Mouse (Mus musculus) small intestine, adult 2 months (tissue): Measurements from ENCODE around the gene Dcakd. TPM values are rescaled to one million over a fixed set of nuclear protein-coding genes. Genes with fewer than 3 reads are reported as not detected.

Experiments used
- H3K27ac ChIP-seq: fragments of 200-500 bp; 2 replicates; pipeline ENCODE4 v1.5.1; 2012; ENCODE audit warnings: low read depth, low read length, control low read depth, inconsistent platforms; ENCODE audit not compliant: insufficient read depth
- H3K27me3 ChIP-seq: fragments of 200-500 bp; 2 replicates; pipeline ENCODE4 v1.6.1; 2012; ENCODE audit warnings: mild to moderate bottlenecking, moderate library complexity, low read length, inconsistent platforms; ENCODE audit not compliant: control insufficient read depth, insufficient read depth
- H3K36me3 ChIP-seq: fragments of 200-500 bp; 2 replicates; pipeline ENCODE4 v1.6.1; 2012; ENCODE audit warnings: mild to moderate bottlenecking, low read length, control low read depth, inconsistent platforms; ENCODE audit not compliant: control insufficient read depth, insufficient read depth
- H3K4me1 ChIP-seq: fragments of 200-500 bp; 2 replicates; pipeline ENCODE4 v1.6.1; 2012; ENCODE audit warnings: low read length, inconsistent platforms, mixed read lengths; ENCODE audit not compliant: control insufficient read depth, insufficient read depth, insufficient read length
- H3K4me3 ChIP-seq: fragments of 200-500 bp; 2 replicates; pipeline ENCODE4 v1.5.1; 2012; ENCODE audit warnings: low read depth, mild to moderate bottlenecking, control low read depth, inconsistent platforms, low read length, moderate library complexity
- CTCF ChIP-seq: fragments of 200-500 bp; IDR thresholded peaks from 2 replicates; pipeline ENCODE4 v1.5.1; 2012; ENCODE audit warnings: low read depth, mild to moderate bottlenecking, control low read depth, inconsistent platforms, low read length, moderate library complexity, mixed read lengths; ENCODE audit not compliant: insufficient replicate concordance, insufficient read length; ENCODE audit errors: extremely low read depth
- POLR2A ChIP-seq: fragments of 200-500 bp; IDR thresholded peaks from 2 replicates; pipeline ENCODE4 v1.6.1; 2012; ENCODE audit warnings: low read depth, mild to moderate bottlenecking, control low read depth, inconsistent platforms, low read length, moderate library complexity
- WGBS: fragments of 180-500 bp; shearing (Covaris S2); methylation state at CpG from one replicate; pipeline ENCODE4 v1.1.7; 2018; 5-methylcytosine and 5-hydroxymethylcytosine counted together
- polyA plus RNA-seq: library from polyadenylated mRNA; depleted of rRNA; stranded (reverse); fragments of >200 nt; gene quantifications from 2 replicates; pipeline ENCODE4 v1.2.3, GENCODE M21; 2012

Dcakd gene
- polyA plus RNA-seq, 1 experiment: 57.7 TPM

GRCm38 (mm10) chr11:103069731-103070130 lies 41.6 kb upstream of the Dcakd start:
- H3K27ac ChIP-seq: no peak overlapping the region
- WGBS: 95% methylated on average over 2 of the region's 2 CpGs
- TF ChIP-seq POLR2A: no peak
- TF ChIP-seq CTCF: no peak
- peaks cover 46% of the 10 kb centered on the region for H3K36me3 ChIP-seq
- no peak overlapping the region for H3K4me3 ChIP-seq
- peaks cover 3% of the 10 kb centered on the region; the same call in 1 of the 2 replicates for H3K4me1 ChIP-seq
- no peaks in the 10 kb centered on the region for H3K27me3 ChIP-seq

GRCm38 (mm10) chr11:103068884-103069283 lies 40.8 kb upstream of the Dcakd start:
- Histone ChIP-seq H3K27me3 (no peaks in the 10 kb centered on the region), H3K36me3 (peaks cover 55% of the 10 kb centered on the region), H3K4me3 (no peak overlapping the region), H3K27ac (no peak overlapping the region), H3K4me1 (peaks cover 3% of the 10 kb centered on the region; the same call in 1 of the 2 replicates)
- 92% methylated on average over 11 of the region's 11 CpGs for WGBS
- TF ChIP-seq CTCF: no peak
- no peak for TF ChIP-seq POLR2A

- no peak for TF ChIP-seq CTCF
- no peak for TF ChIP-seq POLR2A
- no peaks in the 10 kb centered on the region for H3K27me3 ChIP-seq
- H3K4me3 ChIP-seq: no peak overlapping the region
- no peak overlapping the region for H3K27ac ChIP-seq
- peaks cover 3% of the 10 kb centered on the region; the same call in 1 of the 2 replicates for H3K4me1 ChIP-seq
- H3K36me3 ChIP-seq: peaks cover 61% of the 10 kb centered on the region
- WGBS: 92% methylated on average over 4 of the region's 4 CpGs
Observed at GRCm38 (mm10) chr11:103068272-103068671, 40.1 kb upstream of the Dcakd start.

GRCm38 (mm10) chr11:103067457-103068001 lies 39.4 kb upstream of the Dcakd start:
- H3K27me3 ChIP-seq: no peaks in the 10 kb centered on the region

GRCm38 (mm10) chr11:103067051-103067361 lies 38.9 kb upstream of the Dcakd start:
- no peak overlapping the region for H3K27ac ChIP-seq
- H3K4me1 ChIP-seq: peaks cover 3% of the 10 kb centered on the region; the same call in 1 of the 2 replicates
- H3K4me3 ChIP-seq: no peak overlapping the region
- TF ChIP-seq CTCF (no peak), POLR2A (no peak)
- no peaks in the 10 kb centered on the region for H3K27me3 ChIP-seq
- 88% methylated on average over 6 of the region's 6 CpGs for WGBS
- H3K36me3 ChIP-seq: peaks cover 66% of the 10 kb centered on the region

More at GRCm38 (mm10) chr11:103067457-103068001, 39.4 kb upstream of the Dcakd start:
- H3K36me3 ChIP-seq: peaks cover 66% of the 10 kb centered on the region
- no peak for TF ChIP-seq CTCF
- no peak for TF ChIP-seq POLR2A
- H3K4me1 ChIP-seq: peaks cover 3% of the 10 kb centered on the region; the same call in 1 of the 2 replicates
- 48% methylated on average over 8 of the region's 8 CpGs for WGBS
- no peak overlapping the region for H3K4me3 ChIP-seq
- no peak overlapping the region for H3K27ac ChIP-seq

- H3K4me3 ChIP-seq: no peak overlapping the region
- no peak overlapping the region for H3K27ac ChIP-seq
- H3K4me1 ChIP-seq: peaks cover 3% of the 10 kb centered on the region; the same call in 1 of the 2 replicates
- WGBS: 84% methylated on average over 14 of the region's 14 CpGs
- TF ChIP-seq CTCF: no peak
- TF ChIP-seq POLR2A: no peak
- H3K36me3 ChIP-seq: peaks cover 66% of the 10 kb centered on the region
- H3K27me3 ChIP-seq: no peaks in the 10 kb centered on the region
Observed at GRCm38 (mm10) chr11:103066191-103067050, 38.3 kb upstream of the Dcakd start.

- Histone ChIP-seq H3K4me1 (no peaks in the 10 kb centered on the region), H3K36me3 (peaks cover 65% of the 10 kb centered on the region), H3K27ac (no peak overlapping the region), H3K4me3 (no peak overlapping the region), H3K27me3 (no peaks in the 10 kb centered on the region)
- 76% methylated on average over 3 of the region's 3 CpGs for WGBS
- TF ChIP-seq POLR2A (no peak), CTCF (no peak)
Observed at GRCm38 (mm10) chr11:103058499-103059085, 30.5 kb upstream of the Dcakd start.
